Mouse (Mus musculus) cerebellum, adult 2 months (tissue): Measurements from ENCODE around the gene Fbxw8.

ENCODE experiments used
- CTCF ChIP-seq: fragments of 200-500 bp; IDR thresholded peaks from 2 replicates; pipeline ENCODE4 v1.5.1; 2011; ENCODE audit warnings: low read depth, mild to moderate bottlenecking, control low read depth, low read length, moderate library complexity, borderline replicate concordance; ENCODE audit not compliant: insufficient read depth
- POLR2A ChIP-seq: fragments of 200-500 bp; IDR thresholded peaks from 2 replicates; pipeline ENCODE4 v1.6.1; 2011; ENCODE audit warnings: low read length, control low read depth, borderline replicate concordance; ENCODE audit not compliant: insufficient read depth

DNA sequence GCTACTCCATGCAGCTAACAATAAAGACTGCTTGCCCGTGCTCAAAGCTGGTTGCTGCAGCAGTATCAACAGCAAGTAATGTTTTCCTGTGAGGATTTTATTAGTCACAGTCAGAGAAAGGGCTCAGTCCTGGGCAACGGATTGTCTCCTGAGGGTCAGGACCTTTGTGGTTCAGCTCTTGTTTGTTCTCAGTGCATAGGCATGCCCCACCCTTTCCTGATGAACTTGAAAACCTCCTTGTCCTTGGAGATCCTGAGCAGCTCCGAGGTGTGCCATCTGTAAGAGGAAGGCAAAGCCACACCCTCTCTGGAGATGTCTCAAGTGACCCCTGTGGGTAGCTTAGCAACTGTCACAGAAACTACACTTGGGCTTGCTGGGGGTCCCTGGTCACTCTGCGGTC is 5.4 kb upstream of the Fbxw8 start:
- no peak for TF ChIP-seq CTCF
- no peak for TF ChIP-seq POLR2A
